Mouse (Mus musculus) liver, embryonic 14.5 days (tissue): Measurements from ENCODE around the gene Ppil6. TPM values are rescaled to one million over a fixed set of nuclear protein-coding genes. Genes with fewer than 3 reads are reported as not detected.
A peak's percentile ranks its signal among the peaks of the same experiment; 100 is the strongest.

Source experiments
- ATAC-seq: fragments of 200-750 bp; cut with Nextera tagmentation; 2 replicates; pipeline ENCODE4 v1.8.0; 2017; ENCODE audit warnings: moderate number of reproducible peaks, mild to moderate bottlenecking, moderate library complexity; ENCODE audit not compliant: insufficient read depth
- DNase-seq, 3 experiments: peaks; one replicate each; pipeline ENCODE4 v3.0.0-alpha.2; 2012 to 2013; ENCODE audit warnings: low read depth in 3 of 3, low spot score in 3 of 3
- H3K27ac ChIP-seq: fragments of 300-500 bp; sonication (generic); 2 replicates; pipeline ENCODE4 v1.5.1; 2014; ENCODE audit warnings: moderate library complexity, mild to moderate bottlenecking, control low read depth, inconsistent platforms
- H3K27me3 ChIP-seq: fragments of 300-500 bp; sonication (generic); 2 replicates; pipeline ENCODE4 v1.6.1; 2014; ENCODE audit warnings: mild to moderate bottlenecking, low read length, moderate library complexity; ENCODE audit not compliant: control insufficient read depth, insufficient read depth
- H3K36me3 ChIP-seq: fragments of 300-500 bp; sonication (generic); replicated peaks from 2 replicates; pipeline ENCODE4 v1.6.1; 2014; ENCODE audit warnings: low read depth; ENCODE audit not compliant: control insufficient read depth, insufficient read depth
- H3K4me1 ChIP-seq, 2 experiments: fragments of 200-500 bp in 1 of 2; fragments of 300-500 bp in 1 of 2; sonication (generic) in 1 of 2; replicated peaks; 2 replicates each; pipeline ENCODE4 v1.6.1; 2012 to 2014; ENCODE audit warnings: antibody characterized with exemption in 1 of 2, inconsistent platforms in 1 of 2, low read length in 1 of 2; ENCODE audit not compliant: control insufficient read depth in 2 of 2, insufficient read depth in 2 of 2
- H3K4me2 ChIP-seq: fragments of 300-500 bp; sonication (generic); 2 replicates; pipeline ENCODE4 v1.6.1; 2014; ENCODE audit warnings: low read depth, mild to moderate bottlenecking, control low read depth, moderate library complexity
- H3K4me3 ChIP-seq, 2 experiments: fragments of 200-500 bp in 1 of 2; fragments of 300-500 bp in 1 of 2; sonication (generic) in 1 of 2; 2 replicates each; pipeline ENCODE4 v1.5.1; 2012 to 2014; ENCODE audit warnings: low read depth in 2 of 2, low read length in 2 of 2, mild to moderate bottlenecking in 2 of 2, control low read depth in 1 of 2, inconsistent platforms in 1 of 2, moderate library complexity in 1 of 2; ENCODE audit not compliant: insufficient read depth in 1 of 2
- H3K9ac ChIP-seq: fragments of 300-500 bp; sonication (generic); replicated peaks from 2 replicates; pipeline ENCODE4 v1.6.1; 2014; ENCODE audit warnings: mild to moderate bottlenecking, control low read depth, moderate library complexity
- H3K9me3 ChIP-seq: fragments of 300-500 bp; sonication (generic); 2 replicates; pipeline ENCODE4 v1.6.1; 2016; ENCODE audit warnings: low read length, mixed read lengths; ENCODE audit not compliant: control insufficient read depth
- CTCF ChIP-seq: IDR thresholded peaks from 2 replicates; pipeline ENCODE4 v1.5.1; 2016; ENCODE audit warnings: antibody characterized with exemption, low read depth, control low read depth
- EP300 ChIP-seq: IDR thresholded peaks from 2 replicates; pipeline ENCODE4 v1.6.1; 2016; ENCODE audit warnings: antibody characterized with exemption, low read depth
- WGBS: fragments of 180-500 bp; shearing (Covaris S2); extraction: QIAGEN DNeasy Blood & Tissue Kit; methylation state at CpG from one replicate; pipeline ENCODE4 v1.1.7; 2014; ENCODE audit not compliant: insufficient replicate concordance; 5-methylcytosine and 5-hydroxymethylcytosine counted together
- polyA plus RNA-seq, 2 experiments: library from polyadenylated mRNA; depleted of rRNA in 1 of 2; stranded (reverse) in 1 of 2; unstranded in 1 of 2; fragments of >200 nt; fragmentation: Nextera tagmentation in 1 of 2; extraction: Ambion mirVana in 1 of 2; gene quantifications; 2 replicates each; pipeline versions ENCODE4 v1.2.1 to v1.2.3; 2012 to 2014

Gene Ppil6
- polyA plus RNA-seq, 2 experiments: not detected

- Histone ChIP-seq H3K27ac (peak overlapping the region; percentile 89), H3K9ac (peak overlapping the region; percentile 94)
- TF ChIP-seq CTCF: no peak
Measured at GRCm38 (mm10) chr10:41520410-41520673, 30.1 kb downstream of the Ppil6 start.

GRCm38 (mm10) chr10:41523386-41523785 is 33.1 kb downstream of the Ppil6 start:
- 66% methylated on average over 3 of the region's 3 CpGs for WGBS

More at GRCm38 (mm10) chr10:41520410-41520673, 30.1 kb downstream of the Ppil6 start:
- H3K27me3 ChIP-seq: no peaks in the 10 kb centered on the region
- DNase-seq (no peak), ATAC-seq (no peak)
- peaks cover 13 to 16% of the 10 kb centered on the region in 2 experiments for H3K4me1 ChIP-seq
- H3K9me3 ChIP-seq: no peaks in the 10 kb centered on the region
- H3K4me3 ChIP-seq: peak overlapping the region; percentile 74 to 95
- peaks cover 10% of the 10 kb centered on the region for H3K36me3 ChIP-seq
- WGBS: 2% methylated on average over 5 of the region's 5 CpGs
- H3K4me2 ChIP-seq: peak overlapping the region; percentile 87

GRCm38 (mm10) chr10:41525696-41526095 is 35.5 kb downstream of the Ppil6 start:
- DNase-seq (no peak), ATAC-seq (no peak)
- no peak for TF ChIP-seq EP300
- no peak for TF ChIP-seq CTCF
- H3K9ac ChIP-seq: no peak overlapping the region
- H3K4me2 ChIP-seq: no peak overlapping the region
- 51% methylated on average over 1 of the region's 1 CpGs for WGBS
- H3K9me3 ChIP-seq: no peaks in the 10 kb centered on the region
- peaks cover 8 to 12% of the 10 kb centered on the region in 2 experiments for H3K4me1 ChIP-seq
- H3K27me3 ChIP-seq: no peaks in the 10 kb centered on the region
- no peak overlapping the region for H3K27ac ChIP-seq
- no peak overlapping the region for H3K4me3 ChIP-seq
- peaks cover 22% of the 10 kb centered on the region for H3K36me3 ChIP-seq

More at GRCm38 (mm10) chr10:41523386-41523785, 33.1 kb downstream of the Ppil6 start:
- peaks cover 10 to 13% of the 10 kb centered on the region in 2 experiments for H3K4me1 ChIP-seq
- H3K27me3 ChIP-seq: no peaks in the 10 kb centered on the region
- peaks cover 12% of the 10 kb centered on the region for H3K36me3 ChIP-seq
- DNase-seq (no peak), ATAC-seq (no peak)
- no peak overlapping the region for H3K4me3 ChIP-seq
- TF ChIP-seq CTCF: no peak
- no peak overlapping the region; the same call in 1 of the 2 replicates for H3K9ac ChIP-seq
- no peak overlapping the region for H3K4me2 ChIP-seq
- no peak overlapping the region for H3K27ac ChIP-seq
- H3K9me3 ChIP-seq: no peaks in the 10 kb centered on the region

GRCm38 (mm10) chr10:41529972-41530371 is 39.7 kb downstream of the Ppil6 start:
- H3K36me3 ChIP-seq: peaks cover 17% of the 10 kb centered on the region
- H3K9ac ChIP-seq: no peak overlapping the region
- no peaks in the 10 kb centered on the region for H3K27me3 ChIP-seq
- ATAC-seq (no peak), DNase-seq (no peak)
- no peak overlapping the region for H3K4me3 ChIP-seq
- H3K9me3 ChIP-seq: no peaks in the 10 kb centered on the region
- H3K4me2 ChIP-seq: no peak overlapping the region
- no peaks in the 10 kb centered on the region for H3K4me1 ChIP-seq
- H3K27ac ChIP-seq: no peak overlapping the region
- 80% methylated on average over 5 of the region's 5 CpGs for WGBS
- TF ChIP-seq EP300 (no peak), CTCF (no peak)

- Histone ChIP-seq H3K9me3 (no peaks in the 10 kb centered on the region), H3K4me1 (no peaks in the 10 kb centered on the region), H3K9ac (no peak overlapping the region), H3K27ac (no peak overlapping the region), H3K27me3 (no peaks in the 10 kb centered on the region), H3K4me3 (no peak overlapping the region), H3K36me3 (peaks cover 3% of the 10 kb centered on the region; the same call in 1 of the 2 replicates), H3K4me2 (no peak overlapping the region)
- 68% methylated on average over 2 of the region's 2 CpGs for WGBS
- ATAC-seq: no peak
- TF ChIP-seq EP300 (no peak), CTCF (no peak)
- no peak for DNase-seq
Measured at GRCm38 (mm10) chr10:41535991-41536390, 45.8 kb downstream of the Ppil6 start.
